Mouse (Mus musculus): Measurements from ENCODE around the gene Pdcd7.
"Not testable (repeated sequence)": the region's sequence is repeated elsewhere in the genome, so short reads cannot be mapped to it uniquely, and the experiment has no call there.

Gene Pdcd7

GRCm38 (mm10) chr9:65345854-65346475 lies at the start of gene Pdcd7:
Gene Pdcd7, plus strand, starts transcription at chr9:65346104.
- peak; percentile 92 for DNase-seq (ENCODE audit: low read depth)

- no peak for DNase-seq (ENCODE audit: low read depth)
Measured at GRCm38 (mm10) chr9:65297056-65297455, 48.8 kb upstream of the Pdcd7 start.

- no peak for DNase-seq (ENCODE audit: low read depth)
Measured at GRCm38 (mm10) chr9:65298761-65299160, 47.1 kb upstream of the Pdcd7 start.

GRCm38 (mm10) chr9:65299650-65300049 lies 46.3 kb upstream of the Pdcd7 start:
- DNase-seq (ENCODE audit: low read depth) = no peak

- DNase-seq (ENCODE audit: low read depth) = no peak
Measured at GRCm38 (mm10) chr9:65302327-65302983, 43.4 kb upstream of the Pdcd7 start.

- DNase-seq (ENCODE audit: low read depth) = no peak
Measured at GRCm38 (mm10) chr9:65303586-65303985, 42.3 kb upstream of the Pdcd7 start.

GRCm38 (mm10) chr9:65304300-65304699 lies 41.6 kb upstream of the Pdcd7 start:
- DNase-seq (ENCODE audit: low read depth) = no peak

GRCm38 (mm10) chr9:65306672-65307071 lies 39.2 kb upstream of the Pdcd7 start:
- no peak for DNase-seq (ENCODE audit: low read depth)

GRCm38 (mm10) chr9:65308011-65308410 lies 37.9 kb upstream of the Pdcd7 start:
- DNase-seq (ENCODE audit: low read depth) = no peak

GRCm38 (mm10) chr9:65312669-65313357 lies 33.1 kb upstream of the Pdcd7 start:
- DNase-seq (ENCODE audit: low read depth) = no peak

GRCm38 (mm10) chr9:65313846-65314245 lies 32.1 kb upstream of the Pdcd7 start:
- no peak for DNase-seq (ENCODE audit: low read depth)

- DNase-seq (ENCODE audit: low read depth) = no peak
Measured at GRCm38 (mm10) chr9:65322255-65322900, 23.5 kb upstream of the Pdcd7 start.

- DNase-seq (ENCODE audit: low read depth) = no peak
Measured at GRCm38 (mm10) chr9:65325971-65326370, 19.9 kb upstream of the Pdcd7 start.

- DNase-seq (ENCODE audit: low read depth) = peak; percentile 20
Measured at GRCm38 (mm10) chr9:65327371-65327770, 18.5 kb upstream of the Pdcd7 start.

- no peak for DNase-seq (ENCODE audit: low read depth)
Measured at GRCm38 (mm10) chr9:65333958-65334357, 11.9 kb upstream of the Pdcd7 start.

GRCm38 (mm10) chr9:65339146-65339545 lies 6.8 kb upstream of the Pdcd7 start:
- no peak for DNase-seq (ENCODE audit: low read depth)

GRCm38 (mm10) chr9:65340414-65340813 lies 5.5 kb upstream of the Pdcd7 start:
- no peak for DNase-seq (ENCODE audit: low read depth)

GRCm38 (mm10) chr9:65345439-65345838 lies 465 bp upstream of the Pdcd7 start:
- DNase-seq (ENCODE audit: low read depth) = not testable (repeated sequence)

- DNase-seq (ENCODE audit: low read depth) = peak; percentile 49
Measured at GRCm38 (mm10) chr9:65346476-65347111, 690 bp downstream of the Pdcd7 start.

- DNase-seq (ENCODE audit: low read depth) = no peak
Measured at GRCm38 (mm10) chr9:65347112-65347850, 1.4 kb downstream of the Pdcd7 start.

- DNase-seq (ENCODE audit: low read depth) = no peak
Measured at GRCm38 (mm10) chr9:65353251-65353650, 7.3 kb downstream of the Pdcd7 start.

- no peak for DNase-seq (ENCODE audit: low read depth)
Measured at GRCm38 (mm10) chr9:65356561-65356960, 10.7 kb downstream of the Pdcd7 start.
